Mouse (Mus musculus) hematopoietic multipotent progenitor cell, adult 10-12 weeks (in vitro differentiated cells): ENCODE measurements around the gene Sf3b1. TPM values are rescaled to one million over a fixed set of nuclear protein-coding genes. Genes with fewer than 3 reads are reported as not detected.

ENCODE experiments used
- polyA plus RNA-seq: library from polyadenylated mRNA; stranded (reverse); fragments of >175 nt; gene quantifications from 2 replicates; pipeline ENCODE4 v1.2.3, GENCODE M21; 2012; ENCODE audit warnings: low replicate concordance

Sf3b1 gene
- 21.0 and 31.4 TPM in 2 replicates for polyA plus RNA-seq

DNA sequence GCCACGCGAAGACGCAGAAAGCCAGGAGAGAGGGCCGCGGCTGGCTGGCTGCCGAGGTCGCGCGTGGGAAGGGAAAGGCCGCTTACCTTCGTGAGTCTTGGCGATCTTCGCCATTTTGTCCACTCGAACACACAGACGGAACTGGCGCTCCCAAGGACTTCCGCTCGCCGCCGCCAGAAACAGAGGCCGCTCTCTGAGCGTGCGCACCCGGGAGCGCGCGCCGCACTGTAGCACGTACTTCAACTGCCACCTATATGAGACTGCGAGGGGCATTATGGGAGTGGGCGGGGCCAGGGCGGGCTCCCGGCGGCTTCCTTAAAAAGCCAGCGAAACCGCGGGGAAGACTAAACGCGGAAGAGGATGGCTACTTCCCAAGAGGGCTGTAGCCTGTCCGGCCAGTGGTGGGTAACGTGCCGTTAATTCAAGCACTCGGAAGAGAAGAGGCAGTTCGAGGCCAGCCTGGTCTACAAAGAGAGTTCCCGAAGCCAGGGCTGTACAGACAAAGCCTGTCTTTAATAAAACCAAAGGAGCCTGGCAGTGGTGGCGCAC lies at the start of gene Sf3b1:
Sf3b1 (minus strand) TSS at position 229 of the 549 bp plus-strand sequence.

GRCm38 (mm10) chr1:55052355-55052953 lies 25.2 kb upstream of the Sf3b1 start, which contains the start of gene Coq10b:
Coq10b (plus strand) TSS chr1:55052770.

Other genes starting within 250 kb of the Sf3b1 start
- 17.5 and 23.8 TPM in 2 replicates for gene Ankrd44, start 101.1 kb downstream of the Sf3b1 start, polyA plus RNA-seq
- 5.3 and 5.7 TPM in 2 replicates for gene Coq10b, start 25.3 kb upstream of the Sf3b1 start, polyA plus RNA-seq
- 34.9 and 62.4 TPM in 2 replicates for gene Hspe1, start 60.7 kb upstream of the Sf3b1 start, polyA plus RNA-seq
- gene Hspd1, start 60.8 kb upstream of the Sf3b1 start, polyA plus RNA-seq = 13.3 and 23.3 TPM in 2 replicates
- gene Mob4, start 103.8 kb upstream of the Sf3b1 start, polyA plus RNA-seq = 4.7 and 7.8 TPM in 2 replicates
- 2.8 and 5.2 TPM in 2 replicates for gene Rftn2, start 199.3 kb upstream of the Sf3b1 start, polyA plus RNA-seq
- gene Mars2, start 209.7 kb upstream of the Sf3b1 start, polyA plus RNA-seq = 2.4 and 3.9 TPM in 2 replicates